Mouse (Mus musculus) brain, embryonic 14.5 days (tissue): ENCODE results near the gene Ppp4r3a.

Experiments
- CTCF ChIP-seq: fragments of 200-500 bp; IDR thresholded peaks from 2 replicates; pipeline ENCODE4 v1.5.1; 2012; ENCODE audit warnings: inconsistent platforms, mild to moderate bottlenecking, moderate library complexity, borderline replicate concordance; ENCODE audit not compliant: insufficient read depth, insufficient read length; ENCODE audit errors: extremely low read depth
- POLR2A ChIP-seq: fragments of 200-500 bp; IDR thresholded peaks from 2 replicates; pipeline ENCODE4 v1.6.1; 2012; ENCODE audit warnings: mild to moderate bottlenecking, inconsistent platforms, borderline replicate concordance; ENCODE audit not compliant: poor library complexity, insufficient read depth, insufficient read length, severe bottlenecking; ENCODE audit errors: extremely low read depth

- TF ChIP-seq CTCF (no peak), POLR2A (no peak)
Observed at GRCm38 (mm10) chr12:101021484-101022226, 61.8 kb downstream of the Ppp4r3a start.
